Mouse (Mus musculus) embryonic fibroblast, embryonic 13.5 days (primary cell): ENCODE measurements around the gene Tiam1. TPM values are rescaled to one million over a fixed set of nuclear protein-coding genes. Genes with fewer than 3 reads are reported as not detected.

Source experiments
- H3K27ac ChIP-seq: 2 replicates; pipeline ENCODE4 v1.5.1; 2012; ENCODE audit warnings: low read length, control low read depth, inconsistent platforms; ENCODE audit not compliant: insufficient read depth
- H3K4me1 ChIP-seq: 2 replicates; pipeline ENCODE4 v1.6.1; 2011; ENCODE audit warnings: low read length; ENCODE audit not compliant: control insufficient read depth, insufficient read depth
- H3K4me3 ChIP-seq: 2 replicates; pipeline ENCODE4 v1.5.1; 2011; ENCODE audit warnings: mild to moderate bottlenecking, control low read depth, low read length; ENCODE audit not compliant: insufficient read depth
- CTCF ChIP-seq: IDR thresholded peaks from 2 replicates; pipeline ENCODE4 v1.5.1; 2011; ENCODE audit warnings: mild to moderate bottlenecking, control low read depth, low read length, moderate library complexity, borderline replicate concordance; ENCODE audit not compliant: insufficient read depth
- POLR2A ChIP-seq: IDR thresholded peaks from 2 replicates; pipeline ENCODE4 v1.6.1; 2011; ENCODE audit warnings: low read depth, mild to moderate bottlenecking, control low read depth, low read length, moderate library complexity
- polyA plus RNA-seq: library from polyadenylated mRNA; stranded (reverse); fragments of >200 nt; gene quantifications from 2 replicates; pipeline ENCODE4 v1.2.4, GENCODE M21; 2011; ENCODE audit warnings: low read depth; ENCODE audit not compliant: missing spikeins, insufficient read length

The Tiam1 gene
- polyA plus RNA-seq, result 17.8 and 18.6 TPM in 2 replicates

- peak within 1 kb of the TSS; percentile 61 for H3K4me3 ChIP-seq
- TF ChIP-seq POLR2A (peak; percentile 66), CTCF (no peak)
- no peak within 1 kb of the TSS for H3K27ac ChIP-seq
- no peaks in the 10 kb centered on the region for H3K4me1 ChIP-seq
These were observed at the start of gene Tiam1 for GRCm38 (mm10) chr16:90143760-90144516. TSS of gene Tiam1 (minus strand) at chr16:90143769.

GRCm38 (mm10) chr16:90191289-90191688 lies 47.7 kb upstream of the Tiam1 start:
- Histone ChIP-seq H3K27ac (no peak overlapping the region), H3K4me1 (no peaks in the 10 kb centered on the region), H3K4me3 (no peak overlapping the region)
- no peak for TF ChIP-seq POLR2A
- no peak for TF ChIP-seq CTCF

GRCm38 (mm10) chr16:90187453-90187852 lies 43.9 kb upstream of the Tiam1 start:
- TF ChIP-seq POLR2A, result no peak
- no peak for TF ChIP-seq CTCF
- Histone ChIP-seq H3K4me3 (no peak overlapping the region), H3K27ac (no peak overlapping the region), H3K4me1 (no peaks in the 10 kb centered on the region)

- TF ChIP-seq POLR2A (no peak), CTCF (peak; percentile 88; the same call in 1 of the 2 replicates)
- H3K27ac ChIP-seq, result no peak overlapping the region
- no peak overlapping the region for H3K4me3 ChIP-seq
- no peaks in the 10 kb centered on the region for H3K4me1 ChIP-seq
These were observed 42.5 kb upstream of the Tiam1 start for GRCm38 (mm10) chr16:90185928-90186588.

- Histone ChIP-seq H3K4me1 (no peaks in the 10 kb centered on the region), H3K4me3 (no peak overlapping the region), H3K27ac (no peak overlapping the region)
- TF ChIP-seq CTCF (no peak), POLR2A (no peak)
These were observed 40.6 kb upstream of the Tiam1 start for GRCm38 (mm10) chr16:90184135-90184534.

- Histone ChIP-seq H3K27ac (no peak overlapping the region), H3K4me1 (no peaks in the 10 kb centered on the region), H3K4me3 (no peak overlapping the region)
- TF ChIP-seq POLR2A (no peak), CTCF (no peak)
These were observed 38.1 kb upstream of the Tiam1 start for GRCm38 (mm10) chr16:90181673-90182072.

- no peak for TF ChIP-seq POLR2A
- TF ChIP-seq CTCF, result no peak
- Histone ChIP-seq H3K4me1 (no peaks in the 10 kb centered on the region), H3K27ac (no peak overlapping the region)
These were observed 37.4 kb upstream of the Tiam1 start for GRCm38 (mm10) chr16:90180975-90181374.

GRCm38 (mm10) chr16:90179892-90180291 lies 36.3 kb upstream of the Tiam1 start:
- no peak overlapping the region for H3K27ac ChIP-seq
- TF ChIP-seq POLR2A (no peak), CTCF (no peak)
- no peaks in the 10 kb centered on the region for H3K4me1 ChIP-seq
- no peak overlapping the region for H3K4me3 ChIP-seq

More at GRCm38 (mm10) chr16:90180975-90181374, 37.4 kb upstream of the Tiam1 start:
- no peak overlapping the region for H3K4me3 ChIP-seq

- TF ChIP-seq POLR2A (no peak), CTCF (no peak)
- no peak overlapping the region for H3K4me3 ChIP-seq
- no peaks in the 10 kb centered on the region for H3K4me1 ChIP-seq
- no peak overlapping the region for H3K27ac ChIP-seq
These were observed 34.8 kb upstream of the Tiam1 start for GRCm38 (mm10) chr16:90178404-90178803.

- TF ChIP-seq POLR2A (no peak), CTCF (no peak)
- H3K4me1 ChIP-seq, result no peaks in the 10 kb centered on the region
- H3K27ac ChIP-seq, result no peak overlapping the region
- no peak overlapping the region for H3K4me3 ChIP-seq
These were observed 33.9 kb upstream of the Tiam1 start for GRCm38 (mm10) chr16:90177425-90177824.
